Mouse (Mus musculus): ENCODE results near the gene Irgm1. TPM values are rescaled to one million over a fixed set of nuclear protein-coding genes. Genes with fewer than 3 reads are reported as not detected.
"Not testable (repeated sequence)": the region's sequence is repeated elsewhere in the genome, so short reads cannot be mapped to it uniquely, and the experiment has no call there.

Gene Irgm1
- polyA plus RNA-seq, 2 experiments from 2014 or later = 204 to 218 TPM

DNA sequence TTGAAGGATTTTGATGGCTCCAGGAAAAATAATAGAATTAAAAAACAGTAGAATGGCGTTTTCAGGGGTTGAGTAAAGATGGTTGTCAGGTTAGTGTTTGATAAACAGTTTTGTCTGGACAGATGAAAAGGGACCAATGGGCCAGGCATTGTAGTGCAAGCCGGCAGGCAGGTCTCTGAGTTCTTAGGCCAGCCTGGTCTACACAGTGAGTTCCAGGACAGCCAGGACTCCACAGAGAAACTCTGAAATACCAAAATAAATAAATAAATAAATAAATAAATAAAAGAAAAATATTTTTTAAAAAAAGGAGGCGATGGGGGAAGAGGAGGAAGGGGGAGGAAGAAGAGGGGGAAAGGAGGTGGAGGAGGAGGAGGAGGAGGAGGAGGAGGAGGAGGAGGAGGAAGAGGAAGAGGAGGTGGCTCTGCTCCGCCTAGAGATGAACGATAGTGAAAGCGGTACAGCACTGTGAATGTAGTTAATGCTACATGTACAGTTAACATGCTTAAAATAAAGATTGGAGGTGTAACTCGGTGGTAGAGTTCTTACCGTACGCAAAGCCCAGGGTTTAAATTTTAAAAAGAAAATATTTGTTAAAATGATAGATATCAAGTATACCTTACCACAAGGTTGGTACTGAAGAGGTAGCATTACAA, 38.3 kb downstream of the Irgm1 start:
- no peak for ATAC-seq

DNA sequence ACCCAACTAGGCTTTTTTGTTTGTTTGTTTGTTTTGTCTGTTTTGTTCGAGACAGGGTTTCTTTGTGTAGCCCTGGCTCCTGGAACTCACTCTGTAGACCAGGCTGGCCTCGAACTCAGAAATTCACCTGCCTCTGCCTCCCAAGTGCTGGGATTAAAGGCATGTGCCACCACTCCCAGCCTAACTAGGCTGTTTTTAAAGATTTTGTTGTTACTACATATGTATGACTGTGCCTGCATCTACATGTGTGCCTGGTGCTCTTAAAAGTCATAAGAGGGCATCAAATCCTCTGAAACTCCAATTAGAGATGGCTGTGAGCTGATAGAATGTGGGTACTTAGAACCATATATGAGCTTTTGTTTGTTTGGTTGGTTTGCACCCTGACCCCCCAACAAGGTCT, 40.2 kb downstream of the Irgm1 start:
- no peak for ATAC-seq

DNA sequence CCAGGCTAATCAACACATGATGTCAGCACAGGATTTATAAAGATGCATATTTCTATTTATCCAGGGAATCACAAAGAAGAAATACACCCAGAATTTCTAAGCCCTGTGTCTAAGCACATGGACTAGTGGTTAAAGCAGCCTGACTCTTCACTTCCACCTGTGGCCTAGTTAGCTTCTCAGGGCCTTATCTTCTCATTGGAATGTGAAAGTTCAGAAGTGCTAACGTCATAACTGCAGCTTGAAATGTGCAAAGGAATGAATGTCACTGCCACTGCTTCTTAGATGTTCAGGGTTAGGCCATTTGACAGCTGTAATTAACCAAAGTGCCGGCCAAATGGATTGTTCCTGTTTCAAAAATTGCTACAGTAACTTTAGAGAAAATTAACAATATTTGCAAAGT, 41.2 kb downstream of the Irgm1 start:
- ATAC-seq = no peak

GRCm38 (mm10) chr11:48827926-48828325, 43.6 kb downstream of the Irgm1 start:
- no peak for ATAC-seq

- ATAC-seq = no peak
Observed at GRCm38 (mm10) chr11:48826752-48827096, 44.8 kb downstream of the Irgm1 start.

- peak; percentile 10 for ATAC-seq
Observed at GRCm38 (mm10) chr11:48825979-48826751, 45.3 kb downstream of the Irgm1 start, which contains the start of the genes Trim7 and Gm12184. Gene Trim7 (plus strand): TSS chr11:48826140. Gene Gm12184 (minus strand): TSS chr11:48826655.

GRCm38 (mm10) chr11:48824311-48824830, 47.1 kb downstream of the Irgm1 start:
- no peak for ATAC-seq

GRCm38 (mm10) chr11:48823536-48823972, 47.9 kb downstream of the Irgm1 start:
- peak; percentile 73 for ATAC-seq

- ATAC-seq = no peak
Observed at GRCm38 (mm10) chr11:48822768-48823512, 48.5 kb downstream of the Irgm1 start.

GRCm38 (mm10) chr11:48821299-48821698, 50.2 kb downstream of the Irgm1 start:
- ATAC-seq = not testable (repeated sequence)

GRCm38 (mm10) chr11:48820308-48820674, 51.2 kb downstream of the Irgm1 start:
- no peak for ATAC-seq

DNA sequence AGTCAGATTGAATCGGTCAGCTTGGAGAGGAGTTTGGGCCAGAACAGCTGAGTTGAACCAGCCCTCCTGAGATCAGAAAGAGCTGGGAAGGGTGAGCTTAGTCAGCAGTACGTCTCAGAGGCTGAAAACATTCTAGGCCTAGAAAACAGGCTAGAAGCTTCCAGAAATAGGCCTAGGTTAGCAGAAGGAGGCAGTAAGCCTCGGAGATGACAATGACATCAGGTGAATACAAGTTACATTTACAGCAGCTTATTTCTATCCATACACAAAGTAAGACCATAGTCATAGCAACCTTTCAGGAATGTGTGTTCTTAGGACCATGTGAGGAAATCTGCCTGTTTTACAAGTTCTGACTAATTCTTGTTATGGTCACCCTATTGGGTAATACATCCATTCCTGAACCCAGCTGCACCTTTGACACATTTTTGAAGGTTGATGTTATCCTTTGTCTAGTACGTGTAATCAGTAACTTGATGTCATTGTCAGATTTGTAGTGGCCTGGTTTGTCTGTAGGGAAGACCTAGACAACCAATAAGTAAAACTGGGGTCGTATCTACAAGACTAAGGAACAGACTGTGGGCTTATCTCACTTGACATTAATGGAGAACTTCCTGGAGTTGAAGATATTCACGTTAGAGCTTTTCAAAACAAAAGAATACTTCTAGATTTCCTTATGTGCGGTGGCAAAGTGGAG, 51.7 kb downstream of the Irgm1 start:
- ATAC-seq = no peak

- ATAC-seq = peak; percentile 20
Observed at GRCm38 (mm10) chr11:48818346-48818745, 53.1 kb downstream of the Irgm1 start.

DNA sequence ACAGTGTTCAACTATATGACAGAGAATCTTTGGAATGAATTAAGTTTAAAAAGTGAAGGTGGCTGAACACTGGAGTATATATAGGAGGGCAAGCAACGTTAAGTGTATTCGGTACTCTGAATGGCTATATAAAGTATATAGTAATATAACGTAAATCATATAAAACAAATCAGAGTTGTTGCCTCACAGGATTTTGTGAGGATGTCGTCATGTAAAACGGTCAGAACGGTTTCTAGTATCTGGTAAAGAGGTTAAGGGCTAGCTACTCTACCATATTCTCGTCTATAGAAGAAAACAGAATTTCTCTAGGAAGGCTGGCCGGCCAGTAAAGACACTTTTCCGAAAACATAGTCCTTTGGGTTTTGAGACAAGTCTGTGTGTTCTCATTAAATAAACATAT, 53.7 kb downstream of the Irgm1 start:
- ATAC-seq = no peak

DNA sequence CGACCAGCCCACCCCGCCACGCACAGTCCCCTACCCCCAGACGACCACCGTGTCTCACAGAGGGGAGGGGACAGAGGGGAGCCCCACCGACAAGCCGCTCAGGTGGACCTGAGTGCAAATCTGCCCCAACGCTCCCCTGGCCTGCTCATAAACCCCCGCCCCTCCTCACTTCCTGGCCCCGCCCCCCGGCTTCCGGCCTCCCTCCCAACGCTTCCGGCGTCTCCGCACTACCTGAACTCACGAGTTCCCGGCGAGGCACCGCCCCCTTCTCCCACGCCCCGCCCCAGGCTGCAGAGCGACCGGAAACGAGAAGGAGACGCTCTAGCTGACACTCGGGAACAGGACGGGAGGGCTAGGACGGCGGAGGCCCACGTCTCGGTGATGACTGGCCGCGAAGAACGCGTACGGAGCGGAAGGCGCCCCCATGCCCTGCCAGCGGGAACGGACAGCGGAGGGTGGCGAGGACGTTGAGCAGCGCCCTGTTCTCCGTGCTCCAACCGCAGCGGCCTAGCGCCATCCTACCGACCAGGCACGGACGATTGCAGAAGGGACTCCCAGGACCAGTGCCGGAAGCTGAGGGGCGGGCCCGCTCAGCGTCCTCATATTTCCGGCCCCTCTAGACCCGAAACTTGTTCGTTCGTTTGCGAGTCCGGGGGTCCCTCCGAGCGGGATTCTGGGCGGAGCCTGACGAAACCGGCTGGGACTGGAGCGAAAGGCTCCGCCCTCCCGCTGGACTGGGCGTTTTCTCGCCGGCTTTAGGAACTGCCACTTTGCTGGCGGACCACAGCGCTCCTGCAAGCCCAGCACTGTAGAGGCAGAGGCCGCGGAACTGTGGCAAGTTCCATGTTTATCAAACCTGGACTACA, 54.5 kb downstream of the Irgm1 start, which contains the start of gene Trim41:
Trim41 (minus strand) TSS at position 554 of the 866 bp plus-strand sequence.
- ATAC-seq = peak; percentile 86

GRCm38 (mm10) chr11:48816281-48816781, 55.2 kb downstream of the Irgm1 start:
- no peak for ATAC-seq

- no peak for ATAC-seq
Observed at GRCm38 (mm10) chr11:48815851-48816250, 55.6 kb downstream of the Irgm1 start.

DNA sequence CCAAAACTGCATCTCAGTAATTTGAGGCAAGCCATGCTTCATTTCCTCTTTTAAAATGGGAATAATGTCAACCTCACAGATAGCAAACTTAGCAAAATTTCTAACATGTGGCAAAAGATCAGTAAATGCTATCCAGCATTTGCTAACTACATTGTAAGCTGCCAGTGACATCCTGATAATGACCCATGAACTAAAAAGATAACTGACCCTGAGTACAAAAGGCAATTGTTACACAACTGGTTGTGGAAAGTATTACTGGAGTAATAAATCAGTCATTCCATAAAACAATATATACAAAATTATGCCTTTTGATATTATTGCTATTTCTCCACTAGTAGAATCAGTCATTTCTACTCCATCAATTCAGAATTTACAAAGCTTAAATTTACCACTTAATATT, 57.7 kb downstream of the Irgm1 start:
- no peak for ATAC-seq

Data from activated CD4-positive, CD25-positive, alpha-beta regulatory T cell, adult 4 months (primary cell).